Mouse (Mus musculus) naive thymus-derived CD4-positive, alpha-beta T cell, adult 2 months (primary cell): Measurements from ENCODE around the gene Sgpl1.
"Not testable (repeated sequence)": the region's sequence is repeated elsewhere in the genome, so short reads cannot be mapped to it uniquely, and the experiment has no call there.

Experiments
- DNase-seq: peaks from one replicate; pipeline ENCODE4 v3.0.0-alpha.2; 2011; ENCODE audit warnings: low read depth

Gene Sgpl1

GRCm38 (mm10) chr10:61155611-61156010 is 8.1 kb upstream of the Sgpl1 start:
- no peak for DNase-seq

DNA sequence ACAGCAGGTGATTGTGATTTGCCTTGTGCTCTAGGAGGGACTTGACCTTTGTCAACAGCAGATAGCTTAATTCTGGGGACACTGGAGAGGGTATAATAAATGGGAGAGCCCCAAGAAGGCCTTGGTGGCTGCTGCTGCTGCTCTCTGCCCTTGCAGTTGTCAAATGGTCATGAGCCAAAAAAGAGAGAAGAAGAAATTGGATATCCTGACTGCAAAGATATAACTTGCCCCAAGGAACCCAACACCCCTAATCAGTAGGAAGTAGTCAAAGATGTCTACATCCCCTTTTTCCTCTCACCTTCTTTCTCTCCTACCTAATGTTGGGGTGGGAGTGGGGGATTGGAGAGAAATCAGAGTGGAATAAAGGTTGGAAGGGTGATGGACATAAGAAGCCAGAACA is 4.6 kb upstream of the Sgpl1 start:
- DNase-seq: no peak

GRCm38 (mm10) chr10:61150616-61151015 is 3.1 kb upstream of the Sgpl1 start:
- no peak for DNase-seq

DNA sequence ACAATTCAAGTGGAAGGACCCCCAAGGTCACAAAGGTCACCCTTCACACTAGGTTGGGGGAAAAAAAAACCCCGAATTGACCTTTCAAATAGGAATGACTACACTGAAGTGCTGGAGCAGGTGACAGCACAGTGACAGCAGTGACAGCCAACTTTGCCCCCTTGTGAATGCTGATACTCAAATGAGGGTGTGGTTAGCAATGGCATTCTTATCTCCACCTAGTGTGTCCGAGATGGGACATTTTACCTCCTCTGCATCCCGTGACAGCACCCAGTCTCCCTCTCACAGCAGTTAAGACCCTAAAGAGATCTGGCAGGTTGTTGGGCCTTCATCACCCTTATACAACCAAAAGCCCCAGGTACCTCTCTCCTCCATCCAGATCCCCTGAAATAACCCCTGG is 2.0 kb upstream of the Sgpl1 start:
- DNase-seq: no peak

GRCm38 (mm10) chr10:61146807-61147156 is 721 bp downstream of the Sgpl1 start:
- DNase-seq: no peak

DNA sequence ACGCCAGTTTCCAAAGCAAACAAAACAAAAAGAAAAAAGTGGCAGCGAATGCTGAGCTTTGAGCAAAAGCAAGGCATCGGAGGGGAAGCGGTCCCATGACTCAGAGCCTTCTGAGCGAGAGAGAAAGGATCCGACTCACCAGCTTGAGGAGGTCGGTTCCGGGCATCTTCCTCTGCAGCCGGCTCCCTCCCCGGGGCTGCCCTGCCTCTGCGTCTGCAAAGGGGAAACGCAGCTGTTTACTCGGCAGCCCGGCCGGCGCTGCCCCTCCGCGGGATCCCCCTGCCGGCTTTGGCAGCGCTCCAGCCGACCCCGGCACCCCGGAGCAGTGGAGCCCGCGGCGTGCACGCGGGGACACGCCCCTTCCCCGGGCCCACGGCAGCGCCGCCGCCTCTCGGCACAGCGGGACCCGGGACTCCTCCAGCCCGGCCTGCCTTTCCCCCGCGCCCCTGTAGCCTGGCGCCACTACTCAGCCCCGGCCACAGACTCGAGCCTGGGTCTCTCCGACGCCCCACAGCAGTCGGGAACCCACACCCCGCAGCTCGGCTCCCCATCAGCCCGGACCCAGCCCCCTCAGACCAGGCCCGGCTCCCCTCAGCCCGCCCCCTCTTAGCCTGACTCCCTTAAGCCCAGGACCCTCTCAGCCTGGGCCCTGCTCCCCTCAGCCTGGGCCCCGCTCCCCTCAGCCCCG is 1.2 kb downstream of the Sgpl1 start:
- DNase-seq: peak; percentile 72

GRCm38 (mm10) chr10:61145766-61146118 is 1.8 kb downstream of the Sgpl1 start:
- DNase-seq: no peak

DNA sequence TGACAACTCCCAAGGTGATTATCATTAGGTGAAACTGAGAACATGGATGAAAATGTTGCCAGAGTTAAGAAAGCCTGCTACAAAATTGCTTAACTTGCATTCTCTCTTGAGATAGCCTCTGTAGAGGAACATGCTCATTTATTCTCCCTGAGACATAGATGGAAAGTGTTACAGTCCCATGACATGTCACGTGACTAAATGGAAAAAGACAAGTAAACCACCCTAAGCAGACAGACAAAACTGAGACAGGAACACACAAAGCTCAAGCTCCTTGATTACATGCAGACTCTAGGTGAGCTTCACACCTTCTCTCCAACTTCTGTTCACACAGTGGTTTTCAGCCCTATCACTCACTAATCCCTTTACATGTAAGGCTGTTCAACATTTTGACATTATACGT is 4.2 kb downstream of the Sgpl1 start:
- DNase-seq: no peak

DNA sequence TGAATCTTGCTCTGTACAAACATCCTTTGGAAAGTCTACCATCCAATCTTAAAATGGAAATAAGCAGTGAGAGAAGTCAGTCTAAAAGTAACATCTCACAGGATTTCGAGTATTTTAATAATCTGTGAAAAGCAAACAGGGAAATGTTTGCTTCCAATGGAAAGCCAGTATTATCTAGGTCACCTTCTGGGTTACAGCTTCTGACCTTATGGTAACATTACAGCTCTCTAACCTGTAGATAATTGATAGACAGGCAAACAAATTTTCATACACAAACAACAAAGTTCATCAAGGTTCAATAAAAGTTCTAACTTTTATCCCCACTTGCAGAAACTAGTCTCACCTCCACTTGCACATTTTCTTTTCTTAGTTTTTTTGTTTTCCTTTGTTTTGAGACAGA is 9.9 kb downstream of the Sgpl1 start:
- no peak for DNase-seq

DNA sequence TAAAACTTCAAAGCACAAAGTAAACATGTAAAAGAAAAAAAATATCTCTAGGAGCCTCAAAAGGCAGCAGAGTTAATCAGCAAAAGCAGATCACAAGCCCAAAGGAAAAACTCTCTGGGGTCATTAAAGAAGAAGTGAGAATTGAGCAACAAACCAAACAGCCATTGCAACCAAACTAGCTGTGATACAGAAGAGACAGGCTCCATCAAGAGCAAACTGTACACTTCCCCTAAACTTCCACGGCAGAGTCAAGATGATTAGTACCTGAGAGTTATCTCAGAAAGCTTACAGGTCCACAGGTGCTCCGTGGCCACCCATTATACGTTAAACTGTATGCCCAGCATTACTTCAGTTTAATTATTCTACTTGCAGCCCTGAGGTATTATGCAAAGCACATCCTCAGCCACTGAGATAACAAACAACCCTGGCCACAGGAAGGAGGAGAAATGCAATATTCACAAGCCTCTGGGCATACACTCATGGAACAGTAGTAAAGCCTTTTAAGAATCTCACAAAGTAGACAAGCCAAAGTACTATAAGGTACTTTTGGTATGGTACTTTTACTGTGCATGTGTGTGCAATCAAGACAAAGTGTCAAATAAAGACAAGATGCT is 12.2 kb downstream of the Sgpl1 start:
- no peak for DNase-seq

DNA sequence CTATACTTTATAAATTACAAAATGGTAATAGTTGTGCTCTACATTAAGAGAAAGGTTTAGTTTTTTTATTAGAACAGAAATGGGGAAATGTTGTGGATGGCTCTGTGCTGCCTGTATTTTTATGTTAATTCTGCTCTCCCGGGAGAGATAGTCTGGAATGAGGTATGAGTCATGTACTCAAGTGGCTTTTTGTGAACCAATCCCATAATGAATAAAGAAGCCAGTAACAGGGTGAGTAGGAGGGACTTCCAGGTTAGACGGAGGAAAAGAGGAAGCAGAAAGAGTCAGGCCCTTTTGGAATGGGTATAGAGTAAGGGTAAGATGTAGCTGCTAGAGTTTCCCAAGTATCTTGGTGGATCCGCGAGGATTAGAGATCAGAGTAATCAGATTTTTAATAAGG is 13.5 kb downstream of the Sgpl1 start:
- no peak for DNase-seq

DNA sequence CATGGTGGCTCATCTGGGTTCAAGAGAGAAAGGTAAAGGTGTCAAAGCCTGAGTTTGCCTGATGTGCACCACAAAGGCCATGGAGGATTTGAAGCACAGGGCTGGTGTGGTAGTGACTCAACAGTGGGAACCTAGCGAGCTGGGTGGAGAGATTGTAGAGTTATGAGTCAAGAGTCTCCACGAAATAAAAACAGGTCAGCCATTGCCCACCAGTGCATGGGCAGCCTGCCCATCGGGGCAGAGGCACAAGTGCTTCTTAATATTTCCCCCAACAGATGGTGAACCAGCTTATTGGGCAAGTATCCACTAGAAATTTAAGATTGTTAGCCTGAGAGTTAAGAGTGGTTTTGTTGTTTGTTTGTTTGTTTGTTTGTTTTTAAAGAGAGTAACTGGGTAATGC is 16.5 kb downstream of the Sgpl1 start:
- DNase-seq: no peak

- DNase-seq: no peak
Measured at GRCm38 (mm10) chr10:61128701-61129365, 18.7 kb downstream of the Sgpl1 start.

- no peak for DNase-seq
Measured at GRCm38 (mm10) chr10:61124462-61124861, 23.0 kb downstream of the Sgpl1 start.

- no peak for DNase-seq
Measured at GRCm38 (mm10) chr10:61123276-61123913, 24.1 kb downstream of the Sgpl1 start.

DNA sequence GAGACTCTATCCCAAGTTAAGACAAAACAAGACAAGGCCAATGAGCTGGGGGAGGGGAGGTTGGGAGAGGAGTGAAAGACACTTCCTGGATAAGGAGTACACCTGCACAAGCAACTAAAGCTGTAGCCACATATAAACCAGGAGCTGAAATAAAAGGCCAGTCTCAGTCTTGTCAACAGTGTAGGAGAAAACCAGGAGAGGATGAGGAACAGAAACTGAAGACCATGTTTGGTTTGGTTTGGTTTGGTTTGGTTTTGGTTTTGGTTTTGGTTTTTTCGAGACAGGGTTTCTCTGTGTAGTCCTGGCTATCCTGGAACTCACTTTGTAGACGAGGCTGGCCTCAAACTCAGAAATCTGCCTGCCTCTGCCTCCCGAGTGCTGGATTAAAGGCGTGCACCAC is 25.8 kb downstream of the Sgpl1 start:
- DNase-seq: not testable (repeated sequence)

DNA sequence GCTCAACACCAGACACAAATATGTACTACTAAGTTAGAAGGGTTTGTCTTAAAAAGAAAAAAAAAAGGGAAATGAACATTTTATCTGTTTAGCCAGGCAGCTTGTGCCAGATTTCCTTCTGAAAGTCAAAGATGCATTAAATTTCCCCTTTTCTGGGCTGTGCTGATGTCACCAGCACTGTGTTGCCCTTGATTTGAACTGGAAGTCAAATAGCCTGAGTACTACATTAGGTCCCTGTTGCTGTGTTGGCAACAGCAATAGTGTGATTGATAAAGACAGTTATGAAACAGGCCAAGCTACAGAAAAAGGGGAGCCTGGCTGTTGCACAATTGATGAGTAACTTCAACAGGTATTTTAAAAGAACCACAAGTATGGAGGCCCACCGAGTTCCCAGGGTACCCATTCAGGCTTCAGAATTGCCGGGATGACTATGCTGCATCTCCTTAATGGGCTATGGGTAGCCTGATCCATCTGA is 33.2 kb downstream of the Sgpl1 start:
- no peak for DNase-seq

DNA sequence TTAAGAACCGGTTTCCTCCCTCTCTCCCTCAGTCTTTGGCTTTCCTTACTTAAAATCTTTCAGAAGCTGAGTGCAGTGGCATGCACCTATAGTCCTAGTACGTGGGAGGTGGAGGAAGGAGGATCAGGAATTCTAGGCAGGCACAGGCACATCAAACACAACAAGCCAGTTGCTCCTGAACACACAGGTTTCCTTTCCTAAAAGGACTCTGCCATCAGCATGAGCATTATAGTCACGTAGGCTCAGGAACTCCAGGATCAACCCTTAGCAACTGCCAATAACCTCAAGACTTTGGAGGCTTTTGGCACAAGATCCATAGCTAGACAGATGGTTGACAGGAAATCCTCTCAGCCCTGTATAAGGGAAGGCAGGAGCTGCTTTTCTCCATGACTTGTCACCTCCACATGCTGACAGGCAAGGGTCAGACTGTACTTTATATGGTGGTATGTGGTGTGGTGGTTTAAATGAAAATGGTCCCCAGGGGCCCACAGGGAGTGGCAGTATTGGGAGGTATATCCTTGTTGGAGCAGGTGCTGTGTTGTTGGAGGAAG is 43.9 kb downstream of the Sgpl1 start:
- DNase-seq: no peak

GRCm38 (mm10) chr10:61091866-61092265 is 55.6 kb downstream of the Sgpl1 start:
- no peak for DNase-seq

- DNase-seq: no peak
Measured at GRCm38 (mm10) chr10:61089170-61090142, 58.0 kb downstream of the Sgpl1 start, which contains the start of gene Pcbd1. Pcbd1 (plus strand) TSS chr10:61089331.

- DNase-seq: no peak
Measured at GRCm38 (mm10) chr10:61088468-61088867, 59.0 kb downstream of the Sgpl1 start.
